Mouse (Mus musculus) liver, embryonic 18 days (tissue): Measurements from ENCODE around the gene Gm3542. TPM values are rescaled to one million over a fixed set of nuclear protein-coding genes. Genes with fewer than 3 reads are reported as not detected.

ENCODE experiments used
- polyA plus RNA-seq: library from polyadenylated mRNA; depleted of rRNA; stranded (reverse); fragments of >200 nt; gene quantifications from 2 replicates; pipeline ENCODE4 v1.2.3, GENCODE M21; 2012; rRNA removed

The Gm3542 gene
- not detected in 2 replicates for polyA plus RNA-seq

GRCm38 (mm10) chr14:5334828-5335227 lies at the start of gene Gm3542:
Gene Gm3542 (minus strand): TSS chr14:5334928.

Other genes with a start within 250 kb of the Gm3542 start
- gene Gm8279, start 203.4 kb downstream of the Gm3542 start, polyA plus RNA-seq = not detected in 2 replicates
- gene Gm3317, start 170.4 kb downstream of the Gm3542 start, polyA plus RNA-seq = not detected in 2 replicates
- not detected in 2 replicates for gene Gm8271, start 149.1 kb downstream of the Gm3542 start, polyA plus RNA-seq
- not detected in 2 replicates for gene Gm3526, start 74.3 kb downstream of the Gm3542 start, polyA plus RNA-seq
- gene Gm3500, start 54.1 kb upstream of the Gm3542 start, polyA plus RNA-seq = 0.02 TPM in 1 of 2 replicates, not detected in the other
- 0.05 TPM in 2 replicates for gene Gm3194, start 120.5 kb upstream of the Gm3542 start, polyA plus RNA-seq
- gene Gm8246, start 142.9 kb upstream of the Gm3542 start, polyA plus RNA-seq = not detected in 2 replicates
- not detected in 2 replicates for gene Gm3187, start 149.3 kb upstream of the Gm3542 start, polyA plus RNA-seq
- gene Gm3488, start 166.7 kb upstream of the Gm3542 start, polyA plus RNA-seq = 0.05 TPM in 2 replicates
- gene Gm3532, start 203.6 kb upstream of the Gm3542 start, polyA plus RNA-seq = not detected in 2 replicates